Mouse (Mus musculus): Measurements from ENCODE around the gene Txnrd2. TPM values are rescaled to one million over a fixed set of nuclear protein-coding genes. Genes with fewer than 3 reads are reported as not detected.

Gene Txnrd2
- polyA plus RNA-seq, 1 experiment: 25.9 TPM

GRCm38 (mm10) chr16:18443385-18443841 is 17.2 kb downstream of the Txnrd2 start:
- DNase-seq (ENCODE audit: extremely low spot score in 1 of 2, low spot score in 1 of 2): peak; percentile 90 to 100

DNA sequence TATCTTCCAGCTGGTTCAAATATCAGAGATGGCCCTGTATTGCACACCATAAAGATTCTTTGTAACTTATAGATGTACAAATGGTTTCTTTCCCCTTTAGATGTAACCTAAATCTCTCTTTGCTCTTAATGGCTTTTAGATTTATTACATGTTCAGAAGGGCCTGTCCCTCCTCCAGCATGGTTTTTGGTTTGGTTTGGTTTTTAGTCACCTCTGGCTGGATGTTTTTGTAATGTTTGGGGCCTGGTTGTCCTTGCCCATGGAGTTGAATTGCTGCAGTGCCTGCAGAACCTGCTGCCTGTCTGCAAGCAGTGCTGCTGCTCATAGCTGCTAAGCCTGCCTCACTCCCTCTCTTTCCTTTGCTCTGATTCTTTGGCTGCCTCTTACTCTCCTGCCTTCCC is 21.1 kb downstream of the Txnrd2 start:
- no peak for DNase-seq (ENCODE audit: extremely low spot score in 1 of 2, low spot score in 1 of 2)

- no peak for DNase-seq (ENCODE audit: extremely low spot score in 1 of 2, low spot score in 1 of 2)
Observed at GRCm38 (mm10) chr16:18448104-18448503, 21.9 kb downstream of the Txnrd2 start.

- no peak for DNase-seq (ENCODE audit: extremely low spot score in 1 of 2, low spot score in 1 of 2)
Observed at GRCm38 (mm10) chr16:18449005-18449404, 22.8 kb downstream of the Txnrd2 start.

GRCm38 (mm10) chr16:18451486-18452181 is 25.4 kb downstream of the Txnrd2 start:
- DNase-seq (ENCODE audit: extremely low spot score in 1 of 2, low spot score in 1 of 2): peak; percentile 46 to 81

- peak in 1 of 2 experiments; percentile 54 for DNase-seq (ENCODE audit: extremely low spot score in 1 of 2, low spot score in 1 of 2)
Observed at GRCm38 (mm10) chr16:18452361-18452862, 26.2 kb downstream of the Txnrd2 start.

GRCm38 (mm10) chr16:18453846-18454245 is 27.7 kb downstream of the Txnrd2 start:
- no peak for DNase-seq (ENCODE audit: extremely low spot score in 1 of 2, low spot score in 1 of 2)

DNA sequence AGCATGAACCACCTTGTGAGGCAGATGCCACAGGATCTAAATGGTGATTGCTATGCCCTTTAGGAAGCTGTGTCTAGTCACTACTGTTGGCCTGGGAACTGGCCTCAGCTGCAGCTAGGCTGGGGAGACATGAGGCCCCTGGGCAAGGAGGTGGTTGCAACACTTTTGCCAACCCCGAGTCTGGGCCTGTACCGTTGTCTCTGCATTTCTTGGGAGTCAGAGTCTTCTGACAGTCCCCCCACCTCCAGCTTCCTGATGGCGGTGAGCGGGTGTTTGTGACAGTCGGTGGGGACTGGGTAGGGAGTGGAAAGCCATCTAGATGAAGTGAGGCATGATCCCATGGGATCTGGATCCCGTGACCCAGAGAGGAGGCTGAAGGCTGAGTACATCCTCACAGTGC is 29.2 kb downstream of the Txnrd2 start:
- no peak for DNase-seq (ENCODE audit: extremely low spot score in 1 of 2, low spot score in 1 of 2)

- DNase-seq (ENCODE audit: extremely low spot score in 1 of 2, low spot score in 1 of 2): no peak
Observed at GRCm38 (mm10) chr16:18458661-18459060, 32.5 kb downstream of the Txnrd2 start.

DNA sequence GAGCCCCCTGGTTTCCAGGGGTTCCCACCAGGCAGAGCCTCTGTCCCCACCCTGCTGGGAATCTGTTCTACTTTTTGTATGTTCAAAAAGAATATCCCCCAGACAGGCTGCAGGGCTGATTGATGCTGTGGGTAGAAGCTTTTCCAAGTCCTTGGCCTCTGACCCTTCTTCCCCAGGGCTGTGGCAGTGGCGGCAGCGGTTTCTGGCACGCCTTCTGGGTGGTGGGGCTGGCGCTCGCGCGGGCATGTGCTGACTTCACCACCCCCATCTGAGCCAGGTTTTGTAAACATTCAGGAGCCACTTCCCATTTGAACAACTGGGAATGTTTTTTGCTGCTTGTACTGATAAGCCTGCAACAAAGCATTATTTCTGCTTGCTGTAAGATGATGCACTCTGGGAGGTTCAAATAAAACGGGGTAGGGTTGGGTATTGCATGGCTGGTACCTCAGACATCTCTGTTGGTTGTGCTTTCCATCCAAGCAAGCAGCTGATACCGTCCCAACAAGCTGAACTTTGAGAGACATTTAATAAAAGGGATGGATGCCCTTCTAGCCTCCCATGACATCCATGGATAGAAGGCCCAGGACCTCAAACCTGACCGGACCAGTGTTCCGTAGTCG is 33.3 kb downstream of the Txnrd2 start:
- no peak for DNase-seq (ENCODE audit: extremely low spot score in 1 of 2, low spot score in 1 of 2)

GRCm38 (mm10) chr16:18459955-18460370 is 33.8 kb downstream of the Txnrd2 start:
- peak in 1 of 2 experiments; percentile 58 for DNase-seq (ENCODE audit: extremely low spot score in 1 of 2, low spot score in 1 of 2)

- no peak for DNase-seq (ENCODE audit: extremely low spot score in 1 of 2, low spot score in 1 of 2)
Observed at GRCm38 (mm10) chr16:18460826-18461225, 34.6 kb downstream of the Txnrd2 start.

DNA sequence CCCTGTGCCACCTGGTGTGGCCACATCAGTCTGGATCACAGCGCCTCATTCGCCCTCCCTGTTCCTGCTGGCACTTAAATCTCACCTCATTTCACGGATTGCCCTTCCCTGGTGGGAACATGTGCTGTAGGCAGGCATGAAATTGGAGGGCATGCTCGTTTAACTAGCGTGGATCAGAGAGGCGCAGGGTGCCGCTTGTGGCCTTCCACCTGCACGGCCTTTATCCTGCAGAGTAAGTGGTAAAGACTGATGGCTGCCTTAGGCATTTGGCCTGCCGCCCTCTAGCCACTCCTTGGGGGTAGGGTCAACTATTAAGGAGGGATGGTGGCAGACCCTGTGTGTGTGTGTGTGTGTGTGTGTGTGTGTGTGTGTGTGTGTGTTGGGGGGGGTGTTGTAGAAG is 35.8 kb downstream of the Txnrd2 start:
- DNase-seq (ENCODE audit: extremely low spot score in 1 of 2, low spot score in 1 of 2): no peak

DNA sequence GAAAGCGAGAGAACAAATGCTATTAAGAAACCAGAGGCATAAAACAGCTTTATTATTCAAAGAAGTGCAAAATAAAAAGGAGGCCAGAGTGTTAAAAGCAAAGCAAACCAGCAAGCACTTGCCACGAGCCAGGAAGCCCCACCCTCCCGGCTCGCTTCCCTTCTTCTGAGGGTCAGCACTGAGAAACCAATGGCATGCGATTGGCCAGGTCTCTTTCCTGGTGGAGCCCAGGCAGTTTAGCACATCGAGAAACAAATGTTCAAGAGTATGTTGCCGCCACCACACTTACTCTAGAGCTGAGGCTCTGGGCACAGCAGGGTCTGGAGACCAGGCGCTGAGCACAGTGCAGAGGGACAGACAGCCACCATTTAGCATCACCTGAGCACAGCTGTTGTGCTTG is 36.4 kb downstream of the Txnrd2 start:
- DNase-seq (ENCODE audit: extremely low spot score in 1 of 2, low spot score in 1 of 2): no peak

GRCm38 (mm10) chr16:18464271-18464670 is 38.1 kb downstream of the Txnrd2 start:
- DNase-seq (ENCODE audit: extremely low spot score in 1 of 2, low spot score in 1 of 2): peak in 1 of 2 experiments; percentile 47

GRCm38 (mm10) chr16:18470829-18471228 is 44.6 kb downstream of the Txnrd2 start:
- DNase-seq (ENCODE audit: extremely low spot score in 1 of 2, low spot score in 1 of 2): no peak

GRCm38 (mm10) chr16:18471381-18471955 is 45.3 kb downstream of the Txnrd2 start:
- no peak for DNase-seq (ENCODE audit: extremely low spot score in 1 of 2, low spot score in 1 of 2)

DNA sequence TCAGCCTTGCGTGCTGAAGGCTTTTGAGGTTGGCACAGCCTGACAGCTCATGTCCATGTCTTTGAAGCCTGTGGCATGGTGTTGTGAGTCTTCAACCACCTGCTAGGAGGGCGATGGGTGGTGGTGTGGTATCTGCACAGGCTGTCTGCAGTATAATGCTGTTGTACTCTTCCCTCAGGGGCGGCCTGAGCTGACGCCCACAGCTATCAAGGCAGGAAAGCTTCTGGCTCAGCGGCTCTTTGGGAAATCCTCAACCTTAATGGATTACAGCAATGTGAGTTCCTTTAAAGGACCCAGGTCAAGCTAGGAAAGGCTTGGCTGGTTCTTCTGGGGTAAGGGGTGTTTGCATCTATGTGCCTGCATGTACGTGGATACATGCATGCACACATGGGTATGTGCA is 45.8 kb downstream of the Txnrd2 start:
- no peak for DNase-seq (ENCODE audit: extremely low spot score in 1 of 2, low spot score in 1 of 2)

DNA sequence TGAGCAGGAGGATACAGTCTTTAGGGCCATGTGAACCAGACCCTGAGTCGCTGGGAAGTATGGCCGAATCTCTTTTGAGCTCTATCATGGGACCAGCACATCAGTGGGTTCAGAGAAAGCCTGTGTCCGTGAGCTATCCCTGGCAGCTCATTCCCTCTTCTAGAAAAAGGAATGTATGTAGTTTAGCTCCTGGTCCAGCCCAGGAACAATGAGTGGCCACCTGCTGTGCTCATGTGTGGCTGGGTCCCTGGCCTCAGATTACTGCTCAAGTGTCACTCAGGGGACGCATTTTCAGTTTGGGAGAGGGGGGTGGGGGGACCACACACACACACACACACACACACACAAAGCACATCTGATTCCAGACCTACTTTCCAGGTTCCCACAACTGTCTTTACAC is 46.2 kb downstream of the Txnrd2 start:
- no peak for DNase-seq (ENCODE audit: extremely low spot score in 1 of 2, low spot score in 1 of 2)

GRCm38 (mm10) chr16:18472976-18473375 is 46.8 kb downstream of the Txnrd2 start:
- DNase-seq (ENCODE audit: extremely low spot score in 1 of 2, low spot score in 1 of 2): no peak

DNA sequence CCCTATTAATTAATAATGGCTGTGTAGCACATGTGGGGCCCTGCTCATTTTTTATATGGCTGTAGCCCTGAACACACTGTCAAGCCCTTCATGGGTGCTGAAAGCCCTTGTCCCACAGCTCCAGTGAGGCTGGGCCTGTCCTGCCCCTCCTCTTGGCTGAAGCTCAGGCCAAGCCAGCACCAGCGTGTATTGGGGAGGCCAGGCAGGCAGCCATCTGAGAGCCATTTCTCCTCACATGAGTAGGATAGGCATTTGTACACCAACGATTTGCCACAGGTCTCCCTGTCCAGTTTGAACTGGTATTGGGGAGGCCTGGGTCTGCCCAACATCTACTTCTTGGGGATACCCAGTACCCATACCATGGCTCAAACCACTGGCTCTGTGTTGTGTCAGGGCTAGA is 47.8 kb downstream of the Txnrd2 start:
- DNase-seq (ENCODE audit: extremely low spot score in 1 of 2, low spot score in 1 of 2): no peak

DNA sequence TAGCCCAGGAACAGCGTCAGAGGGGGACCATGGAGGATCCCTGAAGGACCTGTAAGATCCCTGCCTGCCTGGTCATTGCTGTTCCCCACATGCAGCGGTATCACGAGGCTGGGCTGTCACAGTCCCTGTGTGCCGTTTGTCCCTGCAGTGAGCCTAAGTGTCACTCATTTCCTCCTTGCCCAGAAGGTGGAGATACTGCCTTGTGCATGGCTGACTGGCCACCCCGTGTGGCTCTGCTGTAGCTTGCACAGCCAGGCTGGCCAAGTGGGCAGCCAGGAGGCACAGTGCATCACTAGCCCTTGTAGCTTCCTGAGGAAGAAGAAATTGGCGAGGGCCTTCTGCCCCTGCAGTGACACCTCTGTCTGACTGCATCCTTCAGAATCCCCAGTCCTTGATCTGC is 51.8 kb downstream of the Txnrd2 start:
- DNase-seq (ENCODE audit: extremely low spot score in 1 of 2, low spot score in 1 of 2): peak in 1 of 2 experiments; percentile 3

Measured in frontal cortex, adult 2 months (tissue).